Mouse (Mus musculus) intestine, embryonic 14.5 days (tissue): ENCODE results near the gene Calcb. TPM values are rescaled to one million over a fixed set of nuclear protein-coding genes. Genes with fewer than 3 reads are reported as not detected.

Experiments used
- ATAC-seq: fragments of 200-750 bp; cut with Nextera tagmentation; replicated peaks from 2 replicates; pipeline ENCODE4 v1.8.0; 2017; ENCODE audit warnings: low read depth, moderate number of reproducible peaks, moderate TSS enrichment, moderate library complexity; ENCODE audit not compliant: low FRiP score, low TSS enrichment
- DNase-seq: peaks from one replicate; pipeline ENCODE4 v3.0.0-alpha.2; 2018; ENCODE audit warnings: low spot score
- H3K27ac ChIP-seq: fragments of 300-500 bp; sonication (generic); 2 replicates; pipeline ENCODE4 v1.5.1; 2014; ENCODE audit warnings: low read depth, mild to moderate bottlenecking, control low read depth
- H3K27me3 ChIP-seq: fragments of 300-500 bp; sonication (generic); replicated peaks from 2 replicates; pipeline ENCODE4 v1.6.1; 2014; ENCODE audit warnings: low read length, control low read depth; ENCODE audit not compliant: control insufficient read depth, insufficient read depth
- H3K36me3 ChIP-seq: fragments of 300-500 bp; sonication (generic); 2 replicates; pipeline ENCODE4 v1.6.1; 2014; ENCODE audit warnings: low read length, control low read depth; ENCODE audit not compliant: control insufficient read depth, insufficient read depth
- H3K4me1 ChIP-seq: fragments of 300-500 bp; sonication (generic); replicated peaks from 2 replicates; pipeline ENCODE4 v1.6.1; 2014; ENCODE audit warnings: low read length, control low read depth, mixed read lengths; ENCODE audit not compliant: control insufficient read depth, insufficient read depth
- H3K4me2 ChIP-seq: fragments of 300-500 bp; sonication (generic); 2 replicates; pipeline ENCODE4 v1.6.1; 2014; ENCODE audit warnings: low read length
- H3K4me3 ChIP-seq: fragments of 300-500 bp; sonication (generic); 2 replicates; pipeline ENCODE4 v1.5.1; 2014; ENCODE audit warnings: low read depth, low read length, control low read depth, mixed read lengths
- H3K9ac ChIP-seq: fragments of 300-500 bp; sonication (generic); 2 replicates; pipeline ENCODE4 v1.6.1; 2014; ENCODE audit warnings: mild to moderate bottlenecking, low read length
- H3K9me3 ChIP-seq: fragments of 300-500 bp; sonication (generic); 2 replicates; pipeline ENCODE4 v1.6.1; 2016; ENCODE audit warnings: low read length, control low read depth; ENCODE audit not compliant: control insufficient read depth
- WGBS: fragments of 180-500 bp; shearing (Covaris S2); extraction: QIAGEN DNeasy Blood & Tissue Kit; methylation state at CpG from one replicate; pipeline ENCODE4 v1.1.7; 2014; 5-methylcytosine and 5-hydroxymethylcytosine counted together
- polyA plus RNA-seq: library from polyadenylated mRNA; unstranded; fragments of >200 nt; fragmentation: Nextera tagmentation; extraction: Ambion mirVana; gene quantifications from 2 replicates; pipeline ENCODE4 v1.2.1, GENCODE M21; 2014

Calcb gene
- 1.3 and 2.0 TPM in 2 replicates for polyA plus RNA-seq

- Histone ChIP-seq H3K4me2 (peak within 1 kb of the TSS; percentile 36), H3K4me3 (peak within 1 kb of the TSS; percentile 1), H3K27me3 (peaks cover 39% of the 10 kb centered on the region), H3K36me3 (no peaks in the 10 kb centered on the region), H3K9ac (no peak within 1 kb of the TSS), H3K4me1 (peaks cover 4% of the 10 kb centered on the region; the same call in 1 of the 2 replicates), H3K9me3 (no peaks in the 10 kb centered on the region), H3K27ac (no peak within 1 kb of the TSS)
- ATAC-seq (no peak), DNase-seq (no peak)
- 6% methylated on average over 11 of the region's 11 CpGs for WGBS
Measured at GRCm38 (mm10) chr7:114718300-114718699, at the start of gene Calcb. Gene Calcb (plus strand): TSS chr7:114718643.

- Histone ChIP-seq H3K27ac (no peak overlapping the region), H3K4me1 (no peaks in the 10 kb centered on the region), H3K36me3 (no peaks in the 10 kb centered on the region), H3K4me2 (no peak overlapping the region), H3K27me3 (no peaks in the 10 kb centered on the region), H3K9me3 (no peaks in the 10 kb centered on the region), H3K9ac (no peak overlapping the region), H3K4me3 (no peak overlapping the region)
- no peak for DNase-seq
- ATAC-seq = no peak
- WGBS = 60% methylated on average over 1 of the region's 1 CpGs
Measured at GRCm38 (mm10) chr7:114671405-114671804, 47.0 kb upstream of the Calcb start.

GRCm38 (mm10) chr7:114672697-114673096 lies 45.7 kb upstream of the Calcb start:
- Histone ChIP-seq H3K9me3 (no peaks in the 10 kb centered on the region), H3K27me3 (no peaks in the 10 kb centered on the region), H3K4me2 (no peak overlapping the region), H3K4me1 (no peaks in the 10 kb centered on the region), H3K4me3 (no peak overlapping the region), H3K27ac (no peak overlapping the region), H3K9ac (no peak overlapping the region), H3K36me3 (no peaks in the 10 kb centered on the region)
- ATAC-seq (no peak), DNase-seq (peak; percentile 55)
- WGBS = 36% methylated on average over 2 of the region's 2 CpGs

- no peak overlapping the region for H3K27ac ChIP-seq
- H3K9ac ChIP-seq = no peak overlapping the region
- ATAC-seq = no peak
- no peaks in the 10 kb centered on the region for H3K4me1 ChIP-seq
- no peaks in the 10 kb centered on the region for H3K36me3 ChIP-seq
- H3K4me2 ChIP-seq = no peak overlapping the region
- H3K4me3 ChIP-seq = no peak overlapping the region
- no peak for DNase-seq
- no peaks in the 10 kb centered on the region for H3K27me3 ChIP-seq
- H3K9me3 ChIP-seq = no peaks in the 10 kb centered on the region
Measured at GRCm38 (mm10) chr7:114692339-114692738, 26.1 kb upstream of the Calcb start.

GRCm38 (mm10) chr7:114700871-114701270 lies 17.6 kb upstream of the Calcb start:
- H3K36me3 ChIP-seq = no peaks in the 10 kb centered on the region
- ATAC-seq = no peak
- no peaks in the 10 kb centered on the region for H3K27me3 ChIP-seq
- WGBS = 9% methylated on average over 2 of the region's 2 CpGs
- no peak overlapping the region for H3K9ac ChIP-seq
- DNase-seq = no peak
- H3K27ac ChIP-seq = no peak overlapping the region
- no peak overlapping the region for H3K4me2 ChIP-seq
- no peak overlapping the region for H3K4me3 ChIP-seq
- no peaks in the 10 kb centered on the region for H3K9me3 ChIP-seq
- no peaks in the 10 kb centered on the region for H3K4me1 ChIP-seq

- Histone ChIP-seq H3K4me3 (no peak overlapping the region), H3K4me1 (no peaks in the 10 kb centered on the region), H3K9me3 (no peaks in the 10 kb centered on the region), H3K9ac (no peak overlapping the region), H3K36me3 (no peaks in the 10 kb centered on the region), H3K27me3 (no peaks in the 10 kb centered on the region), H3K4me2 (no peak overlapping the region), H3K27ac (no peak overlapping the region)
- WGBS = 59% methylated on average over 4 of the region's 4 CpGs
- ATAC-seq (no peak), DNase-seq (no peak)
Measured at GRCm38 (mm10) chr7:114706716-114707115, 11.7 kb upstream of the Calcb start.

GRCm38 (mm10) chr7:114707398-114707797 lies 11.0 kb upstream of the Calcb start:
- Histone ChIP-seq H3K36me3 (no peaks in the 10 kb centered on the region), H3K9ac (no peak overlapping the region), H3K27me3 (no peaks in the 10 kb centered on the region), H3K4me2 (no peak overlapping the region), H3K4me3 (no peak overlapping the region), H3K4me1 (no peaks in the 10 kb centered on the region), H3K9me3 (no peaks in the 10 kb centered on the region), H3K27ac (no peak overlapping the region)
- DNase-seq (no peak), ATAC-seq (no peak)
- WGBS = 63% methylated on average over 1 of the region's 1 CpGs

GRCm38 (mm10) chr7:114710419-114710818 lies 8.0 kb upstream of the Calcb start:
- Histone ChIP-seq H3K27ac (no peak overlapping the region), H3K9me3 (no peaks in the 10 kb centered on the region), H3K4me2 (no peak overlapping the region), H3K9ac (no peak overlapping the region), H3K4me3 (no peak overlapping the region), H3K4me1 (no peaks in the 10 kb centered on the region), H3K27me3 (no peaks in the 10 kb centered on the region), H3K36me3 (no peaks in the 10 kb centered on the region)
- 84% methylated on average over 2 of the region's 2 CpGs for WGBS
- ATAC-seq = no peak
- DNase-seq = no peak

GRCm38 (mm10) chr7:114712523-114712922 lies 5.9 kb upstream of the Calcb start:
- no peaks in the 10 kb centered on the region for H3K9me3 ChIP-seq
- H3K4me1 ChIP-seq = no peaks in the 10 kb centered on the region
- H3K36me3 ChIP-seq = no peaks in the 10 kb centered on the region
- DNase-seq (no peak), ATAC-seq (no peak)
- H3K27ac ChIP-seq = no peak overlapping the region
- WGBS = 75% methylated on average over 1 of the region's 1 CpGs
- no peak overlapping the region for H3K4me3 ChIP-seq
- peaks cover 9% of the 10 kb centered on the region for H3K27me3 ChIP-seq
- H3K4me2 ChIP-seq = no peak overlapping the region
- H3K9ac ChIP-seq = no peak overlapping the region
